Mouse (Mus musculus): ENCODE measurements at regions not wholly inside any gene's neighbourhood (a gene's known extent, or its start where the extent isn't known, plus 50 kb on each side); places are given as distances from the start of the nearest gene placed in this dataset.

DNA sequence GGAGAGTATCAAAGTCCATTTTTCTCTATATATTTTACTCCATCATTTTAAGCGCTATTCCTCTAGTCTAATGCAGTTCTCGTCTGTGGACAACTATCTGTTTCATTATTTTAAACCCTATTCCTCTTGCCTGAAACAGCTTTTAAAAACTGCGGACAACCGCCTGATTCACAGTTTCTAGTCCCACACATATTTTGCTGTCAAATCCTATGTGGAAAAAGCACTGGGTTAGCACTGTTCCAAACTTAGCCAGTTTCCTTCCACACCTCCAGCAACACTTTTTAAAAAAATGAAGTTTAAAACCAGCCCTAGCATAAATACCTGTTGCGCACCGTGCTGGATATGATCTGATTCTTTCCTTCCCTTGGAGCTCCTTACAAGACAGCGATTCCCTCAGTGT lies 614.1 kb upstream of the Ghitm start:
- TF ChIP-seq CTCF (IDR thresholded peaks at IDR 0.05; ENCODE audit: low read depth) (no peak), EP300 (IDR thresholded peaks at IDR 0.05; ENCODE audit: low read depth) (no peak)
